Mouse (Mus musculus) left cerebral cortex, adult 2 months (tissue): ENCODE results near the gene Dcdc2a. TPM values are rescaled to one million over a fixed set of nuclear protein-coding genes. Genes with fewer than 3 reads are reported as not detected.

Experiments used
- DNase-seq, 2 experiments: peaks; one replicate each; pipeline ENCODE4 v3.0.0; 2021 to 2022; ENCODE audit warnings: low spot score in 2 of 2, mixed read lengths in 1 of 2; ENCODE audit errors: extremely low spot score in 1 of 2
- H3K27ac ChIP-seq: fragments of 200-600 bp; 2 replicates; pipeline ENCODE4 v1.8.1; 2022
- H3K4me3 ChIP-seq: fragments of 200-600 bp; 2 replicates; pipeline ENCODE4 v1.8.1; 2022
- CTCF ChIP-seq: fragments of 200-600 bp; IDR thresholded peaks from 2 replicates; pipeline ENCODE4 v1.8.1; 2022; ENCODE audit warnings: antibody characterized with exemption, mild to moderate bottlenecking, moderate library complexity
- intact Hi-C: fragments of 180-260 bp; cut with DNase I; formaldehyde crosslinking; loops from one replicate; pipeline ENCODE4 v1.15.1; 2025
- total RNA-seq, 2 experiments: library from RNA; stranded (reverse); gene quantifications; 2 replicates each; pipeline ENCODE4 v1.2.3; 2021

The Dcdc2a gene
- total RNA-seq, 2 experiments from 2014 or later: 5.0 to 5.1 TPM

DNA sequence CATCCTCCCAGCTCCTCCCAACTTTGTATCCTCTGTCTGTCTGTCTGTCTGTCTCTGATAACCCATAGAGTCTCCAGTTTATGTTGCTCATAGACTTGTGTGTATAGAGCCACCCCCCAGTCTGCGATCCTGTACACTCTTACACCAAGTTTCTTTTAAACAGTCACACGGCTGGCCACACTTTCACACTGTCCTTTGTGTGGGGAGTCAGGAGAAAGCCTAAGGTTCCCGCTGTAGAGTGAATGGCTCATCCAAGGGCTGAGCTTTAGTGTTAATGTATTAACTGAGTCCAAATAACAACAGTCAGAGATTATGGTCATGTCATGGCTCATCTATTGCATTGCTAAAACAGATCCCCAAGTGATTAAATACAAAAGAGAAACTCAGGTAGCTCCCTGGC is 87.3 kb downstream of the Dcdc2a start:
- no peak overlapping the region for H3K27ac ChIP-seq
- no peak overlapping the region for H3K4me3 ChIP-seq
- intact Hi-C loops: no loop called here
- no peak for DNase-seq
- TF ChIP-seq CTCF: no peak

DNA sequence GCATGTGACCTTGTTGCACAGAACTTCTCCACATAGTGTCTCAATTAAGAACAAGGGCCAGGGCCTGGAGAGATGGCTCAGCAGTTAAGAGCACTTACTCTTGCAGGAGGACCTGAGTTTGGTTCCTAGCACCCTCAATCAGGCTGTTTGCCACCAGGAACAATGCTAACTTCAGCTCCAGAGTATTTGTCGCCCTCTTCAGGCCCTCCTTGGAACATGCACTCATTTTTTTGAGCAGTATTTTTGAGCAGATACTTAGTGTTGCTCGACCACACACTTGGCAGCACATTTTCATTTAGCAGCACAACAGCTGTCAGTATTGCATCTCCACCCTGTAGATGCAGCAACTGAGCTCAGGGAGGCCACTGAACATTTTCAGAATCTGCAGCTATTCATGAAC is 88.3 kb downstream of the Dcdc2a start:
- H3K4me3 ChIP-seq: no peak overlapping the region
- no peak overlapping the region for H3K27ac ChIP-seq
- TF ChIP-seq CTCF: no peak; the same call in 1 of the 2 replicates
- intact Hi-C loops: no loop called here
- no peak for DNase-seq

DNA sequence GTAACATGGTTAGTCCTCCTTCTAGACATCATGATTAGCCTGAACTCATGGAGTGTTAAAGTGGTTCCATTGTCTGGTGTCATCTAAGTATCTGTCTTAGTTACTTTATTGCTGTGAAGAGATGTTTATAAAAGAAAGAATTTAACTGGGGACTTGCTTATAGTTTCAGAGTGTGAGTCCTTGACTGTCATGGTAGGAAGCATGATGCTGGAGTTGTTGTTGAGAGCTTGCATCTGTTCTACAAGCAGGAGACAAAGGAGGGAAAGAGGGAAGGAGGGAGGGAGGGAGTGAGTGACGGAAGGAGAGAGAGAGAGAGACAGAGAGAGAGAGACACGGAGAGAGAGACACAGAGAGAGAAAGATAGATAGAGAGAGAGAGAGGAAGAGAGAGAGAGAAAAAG is 90.4 kb downstream of the Dcdc2a start:
- DNase-seq: no peak
- intact Hi-C loops: no loop called here
- TF ChIP-seq CTCF: no peak
- H3K4me3 ChIP-seq: no peak overlapping the region
- H3K27ac ChIP-seq: no peak overlapping the region

DNA sequence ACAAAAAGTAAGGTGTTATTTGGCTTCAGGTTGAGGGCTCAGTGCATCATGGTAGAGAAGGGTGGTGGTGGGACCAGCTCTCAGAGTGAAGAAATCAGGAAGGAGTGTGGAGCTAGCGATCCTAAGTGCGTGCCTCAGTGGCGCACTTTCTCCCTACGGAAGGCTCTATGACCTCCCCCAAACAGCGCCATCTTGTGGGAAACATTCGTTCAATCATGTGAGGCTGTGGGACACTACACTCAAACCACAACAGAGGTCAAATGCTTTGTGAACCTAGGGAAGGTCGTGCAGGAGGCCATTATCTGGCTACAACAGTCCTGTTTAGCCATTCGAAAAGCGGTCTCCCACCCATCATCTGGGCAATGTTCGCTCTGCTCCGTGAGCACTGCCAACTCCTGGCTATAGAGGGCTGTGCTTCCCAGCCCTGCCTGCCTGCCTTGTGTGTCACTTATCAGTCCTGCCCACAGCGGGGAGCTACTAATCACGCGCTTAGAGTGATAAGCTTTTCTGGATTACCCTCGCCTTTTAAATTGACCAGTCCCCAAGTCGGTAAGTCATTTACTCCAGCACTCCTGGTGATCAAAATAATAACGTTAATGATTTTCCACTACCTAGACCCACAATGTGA is 94.5 kb downstream of the Dcdc2a start:
- intact Hi-C loops: no loop called here
- no peak; the same call in none of the 2 replicates for TF ChIP-seq CTCF
- Histone ChIP-seq H3K27ac (no peak overlapping the region), H3K4me3 (no peak overlapping the region)
- DNase-seq: no peak

DNA sequence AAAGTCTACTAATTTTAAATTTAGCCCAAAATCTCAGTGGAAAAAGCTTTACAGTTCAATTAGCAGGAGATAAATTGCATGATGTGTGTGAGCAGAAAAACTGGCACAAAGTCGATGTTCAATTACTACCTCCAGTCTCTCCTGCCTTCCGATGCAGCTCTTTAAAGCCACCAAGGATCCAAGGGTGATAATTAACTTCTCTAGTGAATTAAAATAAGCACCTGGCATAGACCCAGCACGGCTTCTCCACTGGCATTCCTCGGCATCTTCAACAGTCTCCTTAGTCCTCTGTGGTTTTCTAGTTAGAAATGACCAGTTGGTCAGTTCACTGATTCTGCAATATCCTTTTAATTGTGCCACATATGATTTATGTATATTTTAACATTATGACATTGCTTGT is 95.1 kb downstream of the Dcdc2a start:
- H3K27ac ChIP-seq: no peak overlapping the region
- DNase-seq: no peak
- TF ChIP-seq CTCF: no peak
- intact Hi-C loops: no loop called here
- no peak overlapping the region for H3K4me3 ChIP-seq

DNA sequence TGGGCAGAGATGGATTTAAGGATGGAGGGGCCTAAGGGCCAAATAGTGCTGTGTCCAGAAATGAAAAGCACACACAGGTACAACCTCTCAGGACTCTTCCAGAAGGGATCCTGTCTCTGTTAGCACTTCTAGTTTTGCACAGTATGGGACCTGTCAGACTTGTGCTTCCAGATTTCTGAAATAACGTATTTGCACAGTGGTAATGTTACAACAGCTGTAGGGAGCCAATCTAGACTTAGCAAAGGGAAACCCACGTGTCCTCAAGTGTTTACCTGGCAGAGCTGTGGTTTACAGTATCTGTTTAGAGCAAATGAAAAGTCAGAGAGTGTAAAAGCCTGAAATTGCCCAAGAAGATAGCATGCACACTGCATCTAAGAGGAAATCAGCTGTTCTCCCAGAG is 104.1 kb downstream of the Dcdc2a start:
- TF ChIP-seq CTCF: no peak
- intact Hi-C loops: no loop called here
- Histone ChIP-seq H3K27ac (no peak overlapping the region), H3K4me3 (no peak overlapping the region)
- no peak for DNase-seq

DNA sequence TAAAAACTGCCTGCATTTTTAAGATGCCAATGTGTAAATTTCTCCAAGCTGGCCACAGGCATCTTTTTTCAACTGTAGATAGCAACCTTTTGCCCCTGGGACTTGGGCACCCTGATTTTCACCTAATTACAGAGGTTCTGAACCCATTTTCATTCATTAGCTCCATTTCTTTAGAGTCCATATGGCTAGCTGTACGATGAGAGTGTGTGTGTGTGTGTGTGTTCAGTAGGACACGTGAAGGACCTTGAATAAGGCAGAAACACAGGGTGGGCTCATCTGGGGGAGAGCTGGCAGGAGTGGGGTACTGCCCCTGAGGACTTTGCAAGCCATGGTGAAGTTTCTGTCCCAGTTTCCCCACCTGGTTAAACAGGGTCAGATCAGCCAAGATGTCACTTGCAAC is 105.0 kb downstream of the Dcdc2a start:
- Histone ChIP-seq H3K4me3 (no peak overlapping the region), H3K27ac (no peak overlapping the region)
- TF ChIP-seq CTCF: no peak
- intact Hi-C loops: no loop called here
- no peak for DNase-seq

DNA sequence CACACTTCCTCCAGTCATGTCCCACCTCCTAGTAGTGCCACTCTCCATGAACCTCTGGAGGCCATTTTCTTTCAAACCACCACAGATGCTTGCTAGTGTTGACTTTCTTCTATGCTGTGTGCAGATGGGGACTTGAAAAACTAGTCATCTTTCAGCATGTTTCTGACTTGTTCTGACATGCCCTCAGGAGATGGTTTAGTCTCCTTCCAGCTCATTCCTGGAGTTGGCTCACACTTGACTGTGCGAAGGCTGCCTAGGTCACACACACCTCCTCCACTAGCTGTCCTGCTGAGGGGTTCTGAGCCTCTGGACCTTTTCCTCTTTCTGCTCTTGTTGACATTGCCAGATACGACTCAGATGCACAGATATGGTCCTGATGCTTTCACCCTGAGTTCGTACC is 106.8 kb downstream of the Dcdc2a start:
- no peak overlapping the region for H3K27ac ChIP-seq
- TF ChIP-seq CTCF: no peak
- H3K4me3 ChIP-seq: no peak overlapping the region
- intact Hi-C loops: no loop called here
- no peak for DNase-seq

DNA sequence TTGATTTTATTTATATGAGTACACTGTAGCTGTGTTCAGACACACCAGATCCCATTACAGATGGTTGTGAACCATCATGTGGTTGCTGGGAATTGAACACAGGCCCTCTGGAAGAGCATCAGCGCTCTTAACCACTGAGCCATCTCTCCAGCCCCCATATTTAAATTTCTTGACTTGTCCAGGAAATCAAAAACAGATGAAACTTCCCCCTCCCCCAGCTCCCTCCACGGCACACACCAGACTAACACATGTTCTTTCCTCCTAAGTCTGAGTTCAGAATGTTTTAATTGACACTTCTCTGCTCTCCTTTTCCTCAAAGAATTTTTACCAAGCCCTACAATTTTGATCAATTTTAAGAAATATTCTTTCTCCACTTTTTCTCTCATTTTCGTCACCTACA is 113.1 kb downstream of the Dcdc2a start:
- no peak for TF ChIP-seq CTCF
- intact Hi-C loops: no loop called here
- DNase-seq: no peak
- H3K4me3 ChIP-seq: no peak overlapping the region
- no peak overlapping the region for H3K27ac ChIP-seq

DNA sequence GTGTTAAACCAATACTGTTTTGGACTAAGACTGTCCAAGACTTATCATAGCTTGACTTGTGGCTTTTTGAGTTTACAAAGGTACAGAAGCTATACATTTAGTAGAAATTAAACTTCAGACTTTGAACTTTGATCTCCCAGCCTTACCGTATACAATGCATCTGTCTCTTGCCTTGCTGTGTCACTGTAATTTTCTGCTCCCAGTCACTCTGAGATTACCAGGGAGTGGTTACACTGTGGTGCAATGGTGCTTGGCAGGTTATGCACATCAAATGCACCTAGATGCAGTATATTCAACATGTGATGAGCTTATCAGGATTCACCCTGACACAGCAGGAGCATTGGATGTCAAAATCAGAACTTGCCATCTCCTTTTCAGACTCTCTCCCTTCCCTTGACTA is 122.0 kb downstream of the Dcdc2a start:
- Histone ChIP-seq H3K4me3 (no peak overlapping the region), H3K27ac (no peak overlapping the region)
- no peak for DNase-seq
- intact Hi-C loops: no loop called here
- TF ChIP-seq CTCF: no peak

DNA sequence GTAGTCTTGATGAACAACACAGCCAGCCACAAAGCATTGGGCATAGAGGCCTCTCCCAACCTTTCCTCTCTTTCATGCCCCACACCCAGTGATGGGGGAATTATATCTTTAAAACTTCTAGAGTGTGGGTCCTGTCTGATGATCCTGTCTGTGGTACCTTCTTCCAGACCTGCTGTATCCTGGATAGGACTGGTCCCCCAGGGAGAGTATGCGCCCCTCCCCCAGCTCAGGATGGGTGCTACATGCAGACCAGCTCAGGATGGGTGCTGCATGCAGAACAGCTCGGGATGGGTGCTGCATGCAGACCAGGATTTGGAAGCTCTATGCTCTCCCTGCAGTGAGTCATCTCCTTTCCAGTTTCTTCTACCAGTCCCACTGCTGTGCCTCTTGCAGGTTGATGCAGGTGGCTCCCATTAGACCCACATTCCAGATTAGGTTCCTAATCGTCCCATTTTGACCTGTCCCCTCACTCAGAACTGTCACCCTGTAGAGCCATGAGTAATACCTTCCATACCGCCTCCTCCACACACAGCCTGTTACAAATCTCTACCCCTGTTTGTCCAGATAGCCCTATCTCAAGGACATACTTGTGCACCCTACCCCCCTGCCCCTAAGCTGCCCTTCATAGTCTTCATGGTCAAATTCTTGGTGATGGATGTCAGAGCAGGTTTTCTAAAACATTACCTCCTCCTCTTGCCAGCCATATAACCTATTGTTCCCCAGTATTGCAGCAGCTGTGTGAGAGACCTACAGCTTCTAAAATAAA is 122.6 kb downstream of the Dcdc2a start:
- Histone ChIP-seq H3K27ac (no peak overlapping the region), H3K4me3 (no peak overlapping the region)
- no peak for TF ChIP-seq CTCF
- no peak for DNase-seq
- intact Hi-C loops: no loop called here

DNA sequence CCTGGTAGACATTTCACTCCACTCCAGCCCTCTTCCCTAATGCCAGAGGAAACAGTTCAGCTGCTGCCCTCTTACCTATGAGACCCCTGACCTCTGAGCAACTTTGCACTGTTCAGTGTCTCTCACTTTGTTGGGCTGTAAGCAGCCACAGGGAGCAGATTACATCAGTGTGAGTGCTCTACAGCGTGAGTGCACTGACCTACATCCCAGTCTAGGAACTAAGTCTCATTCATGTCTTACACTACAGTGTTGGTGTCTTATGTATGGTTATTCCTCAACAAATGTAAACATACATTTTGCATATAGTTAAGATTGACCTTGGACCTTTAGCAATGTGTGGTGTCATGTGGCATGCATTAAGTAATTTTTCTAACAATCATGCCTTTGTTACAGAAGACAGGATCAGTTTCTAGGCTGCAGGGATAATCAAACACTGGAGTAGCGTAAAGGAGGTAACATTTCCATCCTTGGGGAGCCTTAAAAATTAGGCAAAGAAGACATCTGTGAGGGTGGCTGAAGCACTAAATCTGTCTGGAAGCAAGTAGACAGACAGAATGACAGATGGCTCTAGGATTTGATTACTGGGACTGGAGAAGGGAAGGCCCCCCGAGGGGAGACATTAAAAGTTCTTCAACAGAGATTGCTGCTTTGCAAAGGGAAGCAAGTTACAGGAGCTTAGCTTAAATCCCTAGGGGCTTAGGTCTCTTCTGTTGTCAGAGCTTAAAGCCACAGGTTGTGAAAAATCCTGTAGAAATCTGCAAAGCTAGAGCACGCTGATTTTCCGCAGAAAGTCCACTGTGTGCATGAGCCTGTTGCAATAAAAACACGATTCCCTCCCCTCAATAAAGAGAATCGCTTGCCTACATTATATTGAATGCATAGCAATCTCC is 130.9 kb downstream of the Dcdc2a start:
- Histone ChIP-seq H3K27ac (no peak overlapping the region), H3K4me3 (no peak overlapping the region; the same call in 1 of the 2 replicates)
- intact Hi-C loops: loop anchor here (5.0 kb wide), 2 partner anchors 211 to 371 kb away; no protein-coding TSS in a partner anchor
- no peak for TF ChIP-seq CTCF
- DNase-seq: no peak
